Mouse (Mus musculus) heart, postnatal 36 days (tissue): ENCODE measurements around the gene Gm20388. TPM values are rescaled to one million over a fixed set of nuclear protein-coding genes. Genes with fewer than 3 reads are reported as not detected.

Experiments
- DNase-seq, 2 experiments: peaks; one replicate each; pipeline ENCODE4 v3.0.0; 2021 to 2022
- intact Hi-C: fragments of 180-260 bp; cut with DNase I; formaldehyde crosslinking; loops from one replicate; pipeline ENCODE4 v1.15.1; 2025
- total RNA-seq, 2 experiments: library from RNA; stranded (reverse); gene quantifications; 2 replicates each; pipeline ENCODE4 v1.2.3; 2021

Gm20388 gene
- total RNA-seq, 2 experiments from 2014 or later, result 3.5 to 4.9 TPM

DNA sequence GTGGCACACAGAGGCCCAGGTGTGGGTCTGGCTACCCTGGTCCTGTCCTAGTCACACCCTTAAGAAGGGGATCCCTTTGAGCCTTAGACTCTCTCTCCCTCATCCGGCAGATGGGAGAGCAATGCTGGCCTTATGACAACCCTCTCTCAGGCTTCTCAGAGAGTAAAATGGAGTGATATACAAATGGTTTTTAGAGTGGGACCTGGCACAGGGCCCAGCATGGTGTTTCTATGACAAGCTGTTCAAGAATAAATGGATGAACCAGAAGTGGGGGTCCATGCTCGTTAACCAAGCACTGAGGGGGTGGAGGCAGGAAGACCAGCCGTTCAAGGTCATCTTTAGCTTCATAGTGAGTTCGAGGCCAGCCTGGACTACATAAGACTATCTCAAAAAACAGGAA lies 4281.6 kb downstream of the Gm20388 start:
- DNase-seq, result no peak
- intact Hi-C loops, result no loop called here

GRCm38 (mm10) chr8:124192976-124193375 lies 4282.3 kb downstream of the Gm20388 start:
- DNase-seq, result peak; percentile 63 to 66
- intact Hi-C loops, result no loop called here

- intact Hi-C loops, result no loop called here
- no peak for DNase-seq
These were observed 4283.4 kb downstream of the Gm20388 start for GRCm38 (mm10) chr8:124193992-124194391.

- DNase-seq, result peak; percentile 29 to 37
- intact Hi-C loops, result no loop called here
These were observed 4285.6 kb downstream of the Gm20388 start for GRCm38 (mm10) chr8:124196195-124196594.

- intact Hi-C loops, result no loop called here
- no peak for DNase-seq
These were observed 4286.2 kb downstream of the Gm20388 start for GRCm38 (mm10) chr8:124196797-124197196.

DNA sequence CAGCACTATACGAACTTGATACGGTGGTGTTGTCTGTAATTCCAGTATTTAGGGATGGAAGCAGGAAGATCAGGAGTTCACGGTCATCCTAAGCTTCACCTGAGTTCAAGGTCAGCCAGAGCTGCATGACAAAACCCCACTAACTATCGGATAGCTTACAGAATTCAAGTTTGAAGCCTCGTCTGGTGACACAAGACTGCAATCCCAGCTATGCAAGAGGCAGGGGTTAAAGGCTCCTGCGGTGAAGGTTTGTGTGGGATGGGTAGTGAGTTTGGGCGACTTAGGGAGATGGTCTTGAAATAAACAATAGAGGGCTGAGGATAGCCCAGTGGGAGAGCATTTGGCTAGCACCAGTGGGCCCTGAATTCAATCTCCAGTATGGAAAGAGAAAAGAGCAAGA lies 4287.6 kb downstream of the Gm20388 start:
- DNase-seq, result no peak
- intact Hi-C loops, result no loop called here

DNA sequence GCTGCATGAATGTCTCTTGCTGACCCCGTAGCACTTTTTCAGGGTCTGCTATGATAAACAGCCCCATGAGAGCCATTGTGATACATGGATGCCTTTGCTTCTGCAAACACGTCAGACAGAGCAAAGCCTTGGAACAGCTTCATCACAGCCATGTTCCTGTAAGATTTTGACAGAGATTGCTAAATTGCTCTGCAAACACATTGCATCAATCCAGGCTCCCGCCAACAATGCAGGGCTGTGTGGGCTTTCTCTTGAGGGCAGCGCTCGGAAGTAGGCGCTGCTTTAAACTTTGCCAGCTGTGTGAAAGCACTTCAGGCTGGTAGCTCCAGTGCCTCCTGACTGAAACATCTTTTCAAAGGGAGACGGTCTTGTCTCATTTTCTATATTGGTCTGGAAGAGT lies 4289.8 kb downstream of the Gm20388 start:
- intact Hi-C loops, result no loop called here
- DNase-seq, result no peak

GRCm38 (mm10) chr8:124201706-124202105 lies 4291.1 kb downstream of the Gm20388 start:
- intact Hi-C loops, result no loop called here

DNA sequence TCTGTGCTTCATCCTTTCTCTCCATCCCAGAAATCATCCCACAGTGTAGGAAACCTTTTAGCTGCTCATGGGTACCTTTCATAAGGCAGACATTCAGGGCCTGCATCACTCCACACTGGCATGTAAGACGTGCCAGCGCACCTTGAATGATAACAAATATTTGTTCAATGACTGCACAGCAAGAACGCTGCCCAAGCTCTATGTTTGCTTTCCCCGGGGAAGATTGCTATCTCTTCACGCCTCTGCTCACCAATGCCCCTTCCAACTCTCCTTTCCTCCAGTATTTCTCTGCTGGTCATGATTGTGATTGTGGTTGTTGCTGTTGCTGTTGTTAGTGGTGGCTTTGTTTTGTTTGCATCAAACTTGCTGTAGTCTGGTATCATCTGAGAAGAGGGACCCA lies 4292.3 kb downstream of the Gm20388 start:
- intact Hi-C loops, result no loop called here
- no peak for DNase-seq

More at GRCm38 (mm10) chr8:124201706-124202105, 4291.1 kb downstream of the Gm20388 start:
- no peak for DNase-seq

- intact Hi-C loops, result no loop called here
- DNase-seq, result no peak
These were observed 4293.5 kb downstream of the Gm20388 start for GRCm38 (mm10) chr8:124204001-124204601.

DNA sequence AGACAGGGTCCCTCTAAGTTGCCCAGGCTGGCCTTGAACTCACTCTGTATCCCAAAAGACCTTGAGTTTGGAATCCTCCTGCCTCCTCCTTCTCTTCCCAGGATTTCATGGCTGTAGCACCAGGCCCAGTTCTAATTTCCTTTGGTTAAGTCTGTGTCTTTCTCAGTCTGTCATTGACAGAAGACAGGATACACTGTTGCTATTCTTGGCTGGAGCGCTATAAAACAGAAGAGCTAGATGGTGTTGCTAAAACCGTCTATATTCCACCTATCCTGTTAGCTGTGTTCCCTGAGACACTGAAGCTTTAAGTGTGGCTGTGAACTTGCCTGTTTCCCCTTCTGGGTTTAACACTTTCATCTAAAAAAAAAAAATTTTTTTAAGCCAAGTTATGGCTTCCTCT lies 4301.5 kb downstream of the Gm20388 start:
- no peak for DNase-seq
- intact Hi-C loops, result no loop called here

DNA sequence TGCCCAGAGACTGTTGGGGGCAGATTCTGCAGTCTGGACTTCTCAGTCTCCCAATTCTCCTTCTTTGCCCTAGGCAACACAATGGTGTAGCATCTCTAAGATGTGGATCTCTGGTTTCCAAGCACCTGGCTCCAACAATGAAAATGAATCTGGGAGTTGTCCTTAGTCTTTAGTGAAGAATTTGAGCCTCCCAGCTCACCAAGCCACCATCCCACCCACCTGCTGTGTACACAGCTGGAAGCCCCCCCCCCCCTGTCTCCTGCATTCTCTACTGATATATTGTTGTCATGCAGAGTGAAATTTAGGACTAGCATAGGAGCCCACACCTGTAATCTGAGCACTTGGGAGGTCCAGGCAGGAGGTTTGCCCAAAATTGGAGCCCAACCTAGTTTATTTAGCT lies 4306.3 kb downstream of the Gm20388 start:
- DNase-seq, result no peak
- intact Hi-C loops, result no loop called here

- intact Hi-C loops, result loop anchor here (2.0 kb wide), 1 partner anchor 279 kb away; no protein-coding TSS in a partner anchor
These were observed 4319.2 kb downstream of the Gm20388 start for GRCm38 (mm10) chr8:124229883-124230282.

DNA sequence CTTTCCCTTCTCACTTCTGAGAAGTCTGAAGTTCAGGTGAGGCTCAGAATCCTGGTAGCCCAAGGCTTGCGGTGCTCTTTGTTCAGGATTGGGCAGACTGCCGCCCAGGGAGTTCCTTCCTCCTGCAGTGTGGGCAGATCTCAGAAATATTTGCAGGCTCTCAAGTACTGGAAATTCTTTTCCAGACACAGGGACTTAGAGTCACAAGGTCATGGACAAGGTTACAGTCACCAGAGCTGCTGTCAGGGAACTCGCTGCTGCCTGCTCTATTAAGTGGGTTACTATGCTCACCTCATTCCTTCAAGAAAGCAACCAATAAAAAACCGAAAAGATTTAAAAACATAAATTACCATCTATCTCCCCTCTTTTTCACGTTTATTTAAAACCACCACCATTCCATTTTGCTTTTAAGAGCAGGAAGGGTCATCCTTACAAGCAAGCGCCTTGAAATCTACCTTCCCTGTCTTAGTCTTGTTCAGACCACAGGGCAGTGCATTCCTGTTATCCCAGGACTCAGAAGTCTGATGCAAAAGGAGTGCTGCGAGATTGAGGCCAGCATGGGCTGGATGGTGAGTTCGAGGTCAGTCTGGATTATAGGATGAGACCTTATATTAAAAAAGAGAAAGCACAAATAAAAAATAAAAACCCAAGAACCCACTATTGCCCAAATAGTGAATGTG lies 4320.0 kb downstream of the Gm20388 start:
- DNase-seq, result no peak
- intact Hi-C loops, result loop anchor here (2.0 kb wide), 1 partner anchor 280 kb away; no protein-coding TSS in a partner anchor

More at GRCm38 (mm10) chr8:124229883-124230282, 4319.2 kb downstream of the Gm20388 start:
- DNase-seq, result no peak

DNA sequence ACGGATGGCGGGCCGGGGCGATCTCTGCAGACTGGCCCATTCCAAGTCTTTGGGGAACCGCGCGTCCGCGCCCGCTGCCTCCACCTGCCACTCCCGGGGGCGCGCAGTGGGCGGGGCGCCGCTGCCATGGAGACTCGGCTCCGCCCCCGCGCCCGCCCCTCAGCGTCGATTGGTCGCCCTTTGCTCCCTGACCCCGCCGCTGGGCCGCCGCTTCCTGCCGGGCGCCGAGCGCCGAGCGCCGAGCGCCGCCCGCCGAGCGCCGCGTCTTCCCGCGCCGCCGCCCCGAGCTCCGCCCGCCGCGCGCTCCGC lies 4320.5 kb downstream of the Gm20388 start, which contains the start of gene Galnt2:
Gene Galnt2 (plus strand): TSS at position 216 of the 309 bp plus-strand sequence.
- peak; percentile 89 to 93 for DNase-seq
- intact Hi-C loops, result loop anchor here (2.0 kb wide), 1 partner anchor 280 kb away; no protein-coding TSS in a partner anchor

DNA sequence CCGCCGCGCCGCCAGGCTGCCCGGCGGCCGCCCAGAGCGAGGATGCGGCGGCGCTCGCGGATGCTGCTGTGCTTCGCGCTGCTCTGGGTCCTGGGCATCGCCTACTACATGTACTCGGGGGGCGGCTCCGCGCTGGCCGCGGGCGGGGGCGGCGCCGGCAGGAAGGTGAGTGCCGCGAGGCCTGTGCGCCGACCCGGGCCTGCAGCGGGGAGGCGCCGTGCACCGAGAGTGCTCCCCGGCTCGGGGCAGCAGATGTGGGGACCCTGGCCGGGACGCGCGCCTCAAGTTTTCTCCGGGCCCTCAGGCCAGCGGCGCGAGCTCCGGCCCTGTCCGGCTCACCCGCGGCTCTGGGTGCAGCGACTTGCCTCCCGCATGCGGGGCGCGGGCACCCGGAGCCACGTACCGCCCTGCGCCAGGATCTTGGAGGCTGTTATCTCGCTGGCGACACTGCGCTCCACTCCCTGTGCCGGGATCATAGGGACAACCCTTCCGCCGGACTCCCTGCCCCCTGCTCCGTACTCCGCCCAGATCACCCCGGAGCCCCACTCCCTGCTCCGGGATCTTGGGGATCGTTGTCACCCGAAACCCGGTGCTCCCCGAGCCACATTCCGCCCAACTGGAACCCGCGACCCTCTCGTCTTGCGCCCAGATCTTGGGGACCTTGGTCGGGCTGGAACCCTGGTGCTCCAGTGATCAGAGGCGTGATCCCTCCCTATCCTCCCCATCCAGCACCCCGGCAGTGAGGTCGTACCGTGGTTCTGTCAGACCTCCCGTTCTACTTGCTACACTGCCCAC lies 4321.0 kb downstream of the Gm20388 start:
- no peak for DNase-seq
- intact Hi-C loops, result loop anchor here (2.0 kb wide), 4 partner anchors 51 to 281 kb away; no protein-coding TSS in a partner anchor

- intact Hi-C loops, result loop anchor here (2.0 kb wide), 3 partner anchors 51 to 179 kb away; no protein-coding TSS in a partner anchor
These were observed 4321.6 kb downstream of the Gm20388 start for GRCm38 (mm10) chr8:124232280-124232600.

GRCm38 (mm10) chr8:124234496-124234895 lies 4323.9 kb downstream of the Gm20388 start:
- intact Hi-C loops, result no loop called here

More at GRCm38 (mm10) chr8:124232280-124232600, 4321.6 kb downstream of the Gm20388 start:
- DNase-seq, result no peak

DNA sequence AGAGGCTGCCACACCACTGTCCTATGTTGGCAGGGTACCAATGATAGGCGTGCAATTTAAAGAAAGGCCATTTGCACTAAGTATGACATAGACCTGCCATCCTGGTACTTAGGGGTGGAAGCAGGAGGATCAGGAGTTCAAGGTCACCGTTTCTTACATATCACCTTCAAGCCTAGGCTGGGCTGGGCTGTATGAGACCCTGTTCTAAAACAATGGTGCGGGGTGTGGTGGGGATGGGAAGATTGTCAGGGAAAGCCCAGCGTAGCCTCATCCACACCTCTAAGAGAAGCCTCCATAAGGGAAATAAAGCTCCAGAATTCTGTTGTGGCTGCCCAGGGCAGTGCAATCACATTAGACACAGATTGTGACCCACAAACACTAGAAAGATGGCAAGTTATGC lies 4324.9 kb downstream of the Gm20388 start:
- DNase-seq, result no peak
- intact Hi-C loops, result no loop called here

More at GRCm38 (mm10) chr8:124234496-124234895, 4323.9 kb downstream of the Gm20388 start:
- DNase-seq, result no peak

DNA sequence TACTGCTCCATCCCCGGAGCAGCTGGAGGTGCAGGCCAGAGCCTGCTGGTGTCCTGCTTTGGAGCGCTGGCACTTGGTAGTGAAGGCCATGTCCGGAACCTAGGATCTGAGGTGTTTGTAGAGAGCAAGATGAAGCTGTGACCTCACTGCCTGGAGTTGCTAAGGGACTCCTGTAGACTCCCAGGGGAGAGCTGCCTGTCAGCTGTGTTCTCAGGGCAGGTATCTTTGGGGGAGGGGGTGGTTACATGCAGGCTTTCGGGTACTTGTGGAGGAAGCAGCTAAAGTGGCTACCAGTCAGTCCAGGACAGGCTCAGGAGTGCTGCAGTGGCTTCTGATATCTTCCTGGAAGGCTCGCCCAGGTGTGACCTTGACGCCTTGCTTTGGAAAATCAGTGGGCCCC lies 4328.7 kb downstream of the Gm20388 start:
- DNase-seq, result no peak
- intact Hi-C loops, result no loop called here

GRCm38 (mm10) chr8:124240932-124241331 lies 4330.3 kb downstream of the Gm20388 start:
- no peak for DNase-seq
- intact Hi-C loops, result no loop called here
